Mouse (Mus musculus): Measurements from ENCODE around the gene Nek9.

Gene Nek9

DNA sequence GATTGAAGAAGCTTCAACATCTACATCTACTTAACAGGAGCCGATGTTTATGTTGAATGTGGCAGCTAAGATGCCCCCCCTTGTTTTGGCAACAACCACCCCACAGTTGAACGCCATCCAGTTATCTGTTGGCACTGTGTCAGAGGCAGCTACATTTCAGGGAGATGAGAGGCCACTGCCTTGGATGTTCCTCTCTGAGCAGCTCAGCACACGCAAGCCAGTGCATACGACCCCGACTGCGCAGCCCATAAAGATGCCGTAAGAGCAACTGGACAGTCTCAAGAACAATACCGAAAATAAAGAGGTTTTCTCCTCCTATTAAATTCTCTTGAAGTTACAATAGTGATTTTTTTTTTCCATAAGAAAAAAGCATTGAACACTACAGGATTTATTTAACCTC, 74.6 kb downstream of the Nek9 start:
- DNase-seq (ENCODE audit: low read depth, low spot score), result no peak

DNA sequence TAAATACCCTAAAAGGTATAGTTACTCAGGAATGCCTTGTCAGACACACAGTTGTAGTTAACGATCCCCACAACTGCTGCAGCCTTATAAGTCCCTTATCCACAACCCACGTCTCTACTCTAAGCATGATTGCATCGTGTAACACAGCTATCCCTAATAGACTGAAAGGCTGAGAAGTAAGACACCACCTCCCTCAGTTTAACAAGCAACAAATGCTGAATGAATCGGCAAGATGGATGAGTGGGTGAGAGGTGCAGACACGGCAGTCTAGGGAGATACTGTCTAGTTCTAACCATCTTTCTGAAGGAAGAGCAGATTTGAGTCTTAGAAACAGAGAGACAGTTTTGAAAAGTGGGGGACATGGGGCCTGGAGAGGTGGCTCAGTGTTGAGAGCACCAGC, 76.0 kb downstream of the Nek9 start:
- DNase-seq (ENCODE audit: low read depth, low spot score), result no peak

DNA sequence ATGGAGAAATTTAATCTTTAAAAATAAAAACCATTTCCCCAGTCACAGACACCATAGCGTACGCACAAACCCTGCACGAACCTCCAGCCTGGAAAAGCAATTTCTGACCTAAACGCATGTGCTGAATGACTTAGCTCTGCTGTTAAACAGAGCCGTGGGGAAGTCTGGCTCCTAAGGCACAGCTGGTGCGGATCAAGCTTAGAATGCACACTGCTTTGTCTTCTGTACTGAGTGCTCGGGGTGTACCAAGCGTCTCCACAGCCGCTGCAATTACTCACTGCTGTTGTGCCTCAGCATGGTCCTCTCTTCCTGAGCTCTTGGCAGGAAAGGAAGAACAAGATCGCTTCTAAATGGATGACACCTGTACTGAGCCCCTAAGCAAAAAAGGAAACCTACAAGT, 76.7 kb downstream of the Nek9 start:
- DNase-seq (ENCODE audit: low read depth, low spot score), result no peak

DNA sequence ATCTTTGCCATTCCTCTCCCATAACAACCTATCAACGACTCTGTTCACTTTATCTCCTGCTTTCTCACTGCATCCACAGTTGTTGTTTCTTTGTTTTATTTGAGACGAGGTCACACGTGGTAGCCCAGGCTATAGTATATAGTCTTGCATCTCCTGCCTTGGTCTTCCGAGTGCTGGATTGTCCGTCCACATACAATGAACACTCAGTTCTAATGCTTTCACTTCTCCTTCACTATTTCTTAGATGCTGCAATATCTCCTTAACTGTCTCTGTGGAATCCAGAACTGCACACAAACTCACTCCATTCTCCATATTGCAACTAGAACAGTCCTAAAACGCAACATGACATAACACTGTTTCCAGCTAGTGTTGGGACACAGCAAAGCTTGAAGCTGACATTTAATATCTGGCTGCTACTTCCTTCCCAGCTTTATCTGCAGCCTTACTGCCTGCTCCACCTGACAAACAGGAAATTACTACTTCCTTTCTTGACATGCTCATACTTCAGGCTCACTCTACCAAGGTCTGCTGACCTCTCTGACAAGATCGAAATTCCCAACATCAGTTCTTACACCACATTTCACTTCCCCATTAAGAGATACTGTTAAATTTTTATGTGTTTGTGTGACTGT, 82.0 kb downstream of the Nek9 start:
- DNase-seq (ENCODE audit: low read depth, low spot score), result no peak

DNA sequence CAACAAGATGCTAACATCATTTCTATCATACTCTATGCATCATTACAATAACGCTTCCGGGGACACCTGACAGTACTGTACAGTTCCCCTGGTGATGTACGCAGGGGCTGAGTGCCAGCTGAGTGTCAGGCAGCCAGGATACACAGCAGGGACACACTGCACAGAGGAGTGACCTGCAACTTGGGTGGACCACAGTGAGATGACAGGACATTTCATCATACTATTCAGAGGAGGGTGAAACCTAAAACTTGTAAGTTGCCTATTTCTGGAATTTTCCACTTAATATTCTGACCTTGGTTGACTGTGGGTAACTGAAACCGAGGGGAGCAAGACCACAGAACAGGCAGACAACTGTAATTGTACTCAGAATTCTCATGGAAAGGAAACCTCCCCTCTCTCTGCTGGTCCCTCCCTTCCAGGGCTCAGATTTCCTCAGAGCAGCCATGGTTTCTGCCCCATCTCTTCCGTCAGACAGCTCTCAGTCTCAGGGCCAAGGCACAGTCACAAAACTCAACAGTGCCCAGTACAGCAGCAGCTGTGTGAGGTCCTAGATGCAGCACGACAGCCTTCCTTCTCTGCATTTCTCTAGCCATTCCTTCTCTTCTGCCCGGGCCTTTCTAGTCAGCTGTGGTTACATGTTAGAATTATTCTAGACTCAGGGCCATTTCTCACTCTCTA, 82.9 kb downstream of the Nek9 start:
- DNase-seq (ENCODE audit: low read depth, low spot score), result no peak

DNA sequence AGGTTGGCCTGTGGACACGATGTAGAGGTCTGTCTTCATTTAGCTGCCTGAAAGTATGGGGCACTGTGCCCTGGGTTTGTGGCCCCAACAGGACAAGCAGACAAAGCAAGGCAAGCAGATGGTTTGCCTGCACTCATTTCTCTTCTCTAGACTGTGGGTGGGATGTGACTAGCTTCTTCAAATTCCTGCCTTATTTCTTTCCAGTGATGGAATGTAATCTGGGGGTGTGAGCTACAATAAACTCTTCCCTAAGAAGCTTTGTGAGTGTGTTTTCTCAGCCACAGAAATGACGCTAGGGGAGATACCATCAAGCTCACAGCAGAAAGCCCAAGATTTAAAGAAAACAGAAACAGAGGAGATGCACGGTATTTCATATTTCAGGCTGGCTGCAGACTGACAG, 87.1 kb downstream of the Nek9 start:
- DNase-seq (ENCODE audit: low read depth, low spot score), result no peak

Data from brain, embryonic 18.5 days (tissue).